Mouse (Mus musculus): ENCODE measurements around the gene Pcbp2.

- no peak for TF ChIP-seq POLR2A (IDR thresholded peaks at IDR 0.05; ENCODE audit: insufficient read depth, low read depth, low read length)
- TF ChIP-seq CTCF (IDR thresholded peaks at IDR 0.05; ENCODE audit: insufficient read depth, low read depth, low read length) = no peak
Measured at GRCm38 (mm10) chr15:102474520-102474919, 4.2 kb downstream of the Pcbp2 start.

Measured in olfactory bulb, adult 2 months (tissue).